Mouse (Mus musculus): ENCODE measurements around the gene Olfr630. TPM values are rescaled to one million over a fixed set of nuclear protein-coding genes. Genes with fewer than 3 reads are reported as not detected.
"Not testable (repeated sequence)": the region's sequence is repeated elsewhere in the genome, so short reads cannot be mapped to it uniquely, and the experiment has no call there.

The Olfr630 gene
- total RNA-seq (2015) (not detected in 2 replicates), total RNA-seq (2017) (not detected in 2 replicates)

GRCm38 (mm10) chr7:103757233-103757632 lies at the start of gene Olfr630:
TSS of gene Olfr630 (minus strand) at chr7:103757333.
- ATAC-seq (ENCODE audit: poor library complexity, severe bottlenecking), result no peak

GRCm38 (mm10) chr7:103806856-103807255 lies 49.7 kb upstream of the Olfr630 start:
- peak; percentile 82 for ATAC-seq (ENCODE audit: poor library complexity, severe bottlenecking)

- peak; percentile 72 for ATAC-seq (ENCODE audit: poor library complexity, severe bottlenecking)
Measured at GRCm38 (mm10) chr7:103792669-103793388, 35.7 kb upstream of the Olfr630 start.

GRCm38 (mm10) chr7:103791721-103792120 lies 34.6 kb upstream of the Olfr630 start, which contains the start of gene Olfr67:
TSS of gene Olfr67 (minus strand) at chr7:103791821.
- no peak for ATAC-seq (ENCODE audit: poor library complexity, severe bottlenecking)

GRCm38 (mm10) chr7:103779598-103779997 lies 22.5 kb upstream of the Olfr630 start, which contains the start of gene Olfr68:
TSS of gene Olfr68 (minus strand) at chr7:103779698.
- ATAC-seq (ENCODE audit: poor library complexity, severe bottlenecking), result no peak

- ATAC-seq (ENCODE audit: poor library complexity, severe bottlenecking), result not testable (repeated sequence)
Measured at GRCm38 (mm10) chr7:103777652-103778051, 20.5 kb upstream of the Olfr630 start.

- no peak for ATAC-seq (ENCODE audit: poor library complexity, severe bottlenecking)
Measured at GRCm38 (mm10) chr7:103771494-103771893, 14.4 kb upstream of the Olfr630 start, which contains the start of gene Olfr69. TSS of gene Olfr69 (minus strand) at chr7:103771594.

GRCm38 (mm10) chr7:103767687-103768086 lies 10.6 kb upstream of the Olfr630 start:
- ATAC-seq (ENCODE audit: poor library complexity, severe bottlenecking), result peak; percentile 27; the same call in 1 of the 2 replicates

GRCm38 (mm10) chr7:103762212-103762611 lies 5.1 kb upstream of the Olfr630 start:
- ATAC-seq (ENCODE audit: poor library complexity, severe bottlenecking), result not testable (repeated sequence)

GRCm38 (mm10) chr7:103744843-103745242 lies 12.3 kb downstream of the Olfr630 start, which contains the start of gene Olfr629:
TSS of gene Olfr629 (minus strand) at chr7:103744943.
- no peak for ATAC-seq (ENCODE audit: poor library complexity, severe bottlenecking)

GRCm38 (mm10) chr7:103730074-103730473 lies 27.1 kb downstream of the Olfr630 start, which contains the start of gene Olfr628:
TSS of gene Olfr628 (plus strand) at chr7:103730374.
- no peak for ATAC-seq (ENCODE audit: poor library complexity, severe bottlenecking)

- ATAC-seq (ENCODE audit: poor library complexity, severe bottlenecking), result not testable (repeated sequence)
Measured at GRCm38 (mm10) chr7:103716398-103716797, 40.7 kb downstream of the Olfr630 start.

GRCm38 (mm10) chr7:103714371-103714770 lies 42.8 kb downstream of the Olfr630 start, which contains the start of gene Olfr243:
TSS of gene Olfr243 (plus strand) at chr7:103714671.
- no peak for ATAC-seq (ENCODE audit: poor library complexity, severe bottlenecking)

- ATAC-seq (ENCODE audit: poor library complexity, severe bottlenecking), result peak; percentile 45
Measured at GRCm38 (mm10) chr7:103712024-103712423, 45.1 kb downstream of the Olfr630 start.

Other genes with a start within 250 kb of the Olfr630 start
Only the 30 nearest of the 33 such genes appear.
- gene Olfr612, start 214.6 kb downstream of the Olfr630 start, total RNA-seq (2015), result not detected in 2 replicates
- gene Olfr612, start 214.6 kb downstream of the Olfr630 start, total RNA-seq (2017), result not detected in 2 replicates
- gene Olfr613, start 209.3 kb downstream of the Olfr630 start, total RNA-seq (2015), result not detected in 2 replicates
- not detected in 2 replicates for gene Olfr613, start 209.3 kb downstream of the Olfr630 start, total RNA-seq (2017)
- not detected in 2 replicates for gene Olfr615, start 201.3 kb downstream of the Olfr630 start, total RNA-seq (2015)
- gene Olfr615, start 201.3 kb downstream of the Olfr630 start, total RNA-seq (2017), result not detected in 2 replicates
- gene Olfr616, start 188.2 kb downstream of the Olfr630 start, total RNA-seq (2015), result not detected in 2 replicates
- gene Olfr616, start 188.2 kb downstream of the Olfr630 start, total RNA-seq (2017), result not detected in 2 replicates
- not detected in 2 replicates for gene Olfr617, start 184.3 kb downstream of the Olfr630 start, total RNA-seq (2015)
- not detected in 2 replicates for gene Olfr617, start 184.3 kb downstream of the Olfr630 start, total RNA-seq (2017)
- gene Olfr618, start 167.2 kb downstream of the Olfr630 start, total RNA-seq (2015), result not detected in 2 replicates
- gene Olfr618, start 167.2 kb downstream of the Olfr630 start, total RNA-seq (2017), result not detected in 2 replicates
- not detected in 2 replicates for gene Olfr619, start 156.8 kb downstream of the Olfr630 start, total RNA-seq (2015)
- gene Olfr619, start 156.8 kb downstream of the Olfr630 start, total RNA-seq (2017), result not detected in 2 replicates
- not detected in 2 replicates for gene Olfr620, start 144.8 kb downstream of the Olfr630 start, total RNA-seq (2015)
- not detected in 2 replicates for gene Olfr620, start 144.8 kb downstream of the Olfr630 start, total RNA-seq (2017)
- gene Olfr622, start 114.6 kb downstream of the Olfr630 start, total RNA-seq (2015), result not detected in 2 replicates
- not detected in 2 replicates for gene Olfr622, start 114.6 kb downstream of the Olfr630 start, total RNA-seq (2017)
- not detected in 2 replicates for gene Olfr623, start 93.6 kb downstream of the Olfr630 start, total RNA-seq (2015)
- not detected in 2 replicates for gene Olfr623, start 93.6 kb downstream of the Olfr630 start, total RNA-seq (2017)
- gene Olfr624, start 86.1 kb downstream of the Olfr630 start, total RNA-seq (2015), result 0.05 TPM in 1 of 2 replicates, not detected in the other
- 0.15 TPM in 1 of 2 replicates, not detected in the other for gene Olfr624, start 86.1 kb downstream of the Olfr630 start, total RNA-seq (2017)
- not detected in 2 replicates for gene Olfr625-ps1, start 74.6 kb downstream of the Olfr630 start, total RNA-seq (2015)
- gene Olfr625-ps1, start 74.6 kb downstream of the Olfr630 start, total RNA-seq (2017), result not detected in 2 replicates
- gene Olfr243, start 42.7 kb downstream of the Olfr630 start, total RNA-seq (2015), result not detected in 2 replicates
- not detected in 2 replicates for gene Olfr243, start 42.7 kb downstream of the Olfr630 start, total RNA-seq (2017)
- not detected in 2 replicates for gene Olfr628, start 27.0 kb downstream of the Olfr630 start, total RNA-seq (2015)
- not detected in 2 replicates for gene Olfr628, start 27.0 kb downstream of the Olfr630 start, total RNA-seq (2017)
- not detected in 2 replicates for gene Olfr629, start 12.4 kb downstream of the Olfr630 start, total RNA-seq (2015)
- not detected in 2 replicates for gene Olfr629, start 12.4 kb downstream of the Olfr630 start, total RNA-seq (2017)
- gene Olfr69, start 14.3 kb upstream of the Olfr630 start, total RNA-seq (2015), result not detected in 2 replicates
- gene Olfr69, start 14.3 kb upstream of the Olfr630 start, total RNA-seq (2017), result not detected in 2 replicates
- not detected in 2 replicates for gene Olfr68, start 22.4 kb upstream of the Olfr630 start, total RNA-seq (2015)
- not detected in 2 replicates for gene Olfr68, start 22.4 kb upstream of the Olfr630 start, total RNA-seq (2017)
- gene Olfr67, start 34.5 kb upstream of the Olfr630 start, total RNA-seq (2015), result not detected in 2 replicates
- not detected in 2 replicates for gene Olfr67, start 34.5 kb upstream of the Olfr630 start, total RNA-seq (2017)
- 43.0 and 130 TPM in 2 replicates for gene Hbb-bt, start 56.7 kb upstream of the Olfr630 start, total RNA-seq (2015)
- gene Hbb-bt, start 56.7 kb upstream of the Olfr630 start, total RNA-seq (2017), result 14.3 and 23.0 TPM in 2 replicates
- gene Hbb-bs, start 70.8 kb upstream of the Olfr630 start, total RNA-seq (2015), result 106 and 274 TPM in 2 replicates
- gene Hbb-bs, start 70.8 kb upstream of the Olfr630 start, total RNA-seq (2017), result 71.1 and 121 TPM in 2 replicates
- not detected in 2 replicates for gene Hbb-bh2, start 83.2 kb upstream of the Olfr630 start, total RNA-seq (2015)
- not detected in 2 replicates for gene Hbb-bh2, start 83.2 kb upstream of the Olfr630 start, total RNA-seq (2017)
- gene Hbb-bh1, start 85.8 kb upstream of the Olfr630 start, total RNA-seq (2015), result not detected in 2 replicates
- not detected in 2 replicates for gene Hbb-bh1, start 85.8 kb upstream of the Olfr630 start, total RNA-seq (2017)
- not detected in 2 replicates for gene Hbb-y, start 95.9 kb upstream of the Olfr630 start, total RNA-seq (2015)
- gene Hbb-y, start 95.9 kb upstream of the Olfr630 start, total RNA-seq (2017), result not detected in 2 replicates
- not detected in 2 replicates for gene Olfr66, start 128.9 kb upstream of the Olfr630 start, total RNA-seq (2015)
- gene Olfr66, start 128.9 kb upstream of the Olfr630 start, total RNA-seq (2017), result not detected in 2 replicates
- gene Olfr64, start 137.2 kb upstream of the Olfr630 start, total RNA-seq (2015), result not detected in 2 replicates
- not detected in 2 replicates for gene Olfr64, start 137.2 kb upstream of the Olfr630 start, total RNA-seq (2017)
- not detected in 2 replicates for gene Olfr65, start 146.2 kb upstream of the Olfr630 start, total RNA-seq (2015)
- gene Olfr65, start 146.2 kb upstream of the Olfr630 start, total RNA-seq (2017), result not detected in 2 replicates
- gene Olfr631, start 171.5 kb upstream of the Olfr630 start, total RNA-seq (2015), result not detected in 2 replicates
- gene Olfr631, start 171.5 kb upstream of the Olfr630 start, total RNA-seq (2017), result not detected in 2 replicates
- gene Olfr632, start 177.0 kb upstream of the Olfr630 start, total RNA-seq (2015), result not detected in 2 replicates
- gene Olfr632, start 177.0 kb upstream of the Olfr630 start, total RNA-seq (2017), result not detected in 2 replicates
- gene Olfr633, start 187.1 kb upstream of the Olfr630 start, total RNA-seq (2015), result not detected in 2 replicates
- gene Olfr633, start 187.1 kb upstream of the Olfr630 start, total RNA-seq (2017), result not detected in 2 replicates
- not detected in 2 replicates for gene Olfr635, start 213.8 kb upstream of the Olfr630 start, total RNA-seq (2015)
- gene Olfr635, start 213.8 kb upstream of the Olfr630 start, total RNA-seq (2017), result not detected in 2 replicates

All from megakaryocyte, adult 5-6 weeks (primary cell).